Mouse (Mus musculus): ENCODE measurements around the gene Tmem169. TPM values are rescaled to one million over a fixed set of nuclear protein-coding genes. Genes with fewer than 3 reads are reported as not detected.

The Tmem169 gene
- polyA plus RNA-seq (2014; fragmentation: Illumina TruSeq; extraction: RNeasy Lipid Tissue Mini Kit (QIAGEN cat#74804); ENCODE audit: low replicate concordance) = 0.41 TPM

DNA sequence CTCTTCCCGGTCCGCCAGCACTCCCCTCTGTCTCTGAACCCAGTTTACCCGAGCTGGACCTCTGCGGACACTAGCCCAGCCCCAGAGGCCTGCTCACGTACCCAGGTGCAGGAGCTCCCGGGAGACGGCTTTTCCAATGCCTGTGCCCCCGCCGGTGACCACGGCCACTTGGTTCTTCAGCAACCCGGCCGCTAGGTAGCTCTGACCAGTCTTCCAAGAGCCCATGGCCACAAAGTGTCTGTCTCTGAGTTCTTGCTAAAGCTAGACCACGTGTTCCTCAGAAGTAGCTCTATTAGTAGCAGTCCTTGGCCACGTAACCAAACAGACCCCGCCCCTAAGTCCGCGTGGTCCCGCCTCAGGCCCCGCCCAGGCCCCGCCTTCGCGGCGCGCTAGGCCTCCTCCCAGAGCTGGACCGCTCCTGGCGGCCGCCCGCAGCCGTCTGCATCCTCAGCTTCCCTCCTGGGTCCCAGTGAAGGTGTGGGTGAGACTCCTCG, at the start of gene Tmem169, which contains the start of gene Pecr:
Gene Tmem169 (plus strand): TSS at position 378 of the 494 bp plus-strand sequence.
Gene Pecr (minus strand): TSS at position 323 of the 494 bp plus-strand sequence.

DNA sequence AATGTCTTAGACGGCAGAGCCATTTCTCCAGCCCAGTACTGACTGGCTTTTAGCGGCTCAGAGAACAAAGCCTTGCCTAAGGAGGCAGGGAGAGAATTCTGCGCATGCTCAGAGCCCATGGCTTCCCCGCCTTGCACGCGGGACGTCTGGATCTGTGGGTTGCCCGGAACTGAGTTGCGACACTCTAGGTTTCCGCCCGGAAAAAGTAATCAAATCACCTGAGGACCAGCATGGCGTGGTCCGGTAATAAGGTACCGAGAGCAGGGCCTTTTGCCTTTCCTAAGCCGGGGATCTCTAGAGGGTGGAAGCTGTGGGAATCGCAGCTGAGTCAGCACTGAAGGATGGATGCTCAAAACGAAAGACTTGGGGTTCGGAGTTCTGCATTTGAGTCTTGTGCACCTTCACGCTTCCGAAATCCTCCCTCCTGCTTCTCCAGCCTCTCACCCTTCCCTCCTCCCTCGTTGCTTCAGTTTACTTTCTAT, 23.2 kb downstream of the Tmem169 start, which contains the start of gene Xrcc5:
Gene Xrcc5 (plus strand): TSS at position 105 of the 482 bp plus-strand sequence.

Other genes with a start within 250 kb of the Tmem169 start
- 3.2 TPM for gene Mreg, start 72.1 kb upstream of the Tmem169 start, polyA plus RNA-seq (2014; fragmentation: Illumina TruSeq; extraction: RNeasy Lipid Tissue Mini Kit (QIAGEN cat#74804); ENCODE audit: low replicate concordance)
- 5.6 TPM for gene Pecr, start 55 bp upstream of the Tmem169 start, polyA plus RNA-seq (2014; fragmentation: Illumina TruSeq; extraction: RNeasy Lipid Tissue Mini Kit (QIAGEN cat#74804); ENCODE audit: low replicate concordance)
- gene Xrcc5, start 23.1 kb downstream of the Tmem169 start, polyA plus RNA-seq (2014; fragmentation: Illumina TruSeq; extraction: RNeasy Lipid Tissue Mini Kit (QIAGEN cat#74804); ENCODE audit: low replicate concordance) = 10.0 TPM

Data from small intestine, adult 10 weeks (tissue).